Mouse (Mus musculus): ENCODE data around the gene Atrnl1. TPM values are rescaled to one million over a fixed set of nuclear protein-coding genes. Genes with fewer than 3 reads are reported as not detected.

Atrnl1 gene
- polyA plus RNA-seq, 1 experiment from 2014 or later = 8.2 TPM

- Histone ChIP-seq H3K36me3 (peaks cover 63% of the 10 kb centered on the region), H3K4me2 (no peak overlapping the region), H3K27me3 (no peaks in the 10 kb centered on the region), H3K4me1 (replicated peaks) (no peaks in the 10 kb centered on the region), H3K4me3 (replicated peaks) (no peak overlapping the region), H3K9ac (replicated peaks) (no peak overlapping the region), H3K9me3 (no peaks in the 10 kb centered on the region), H3K27ac (no peak overlapping the region)
- no peak for ATAC-seq (ENCODE audit: insufficient number of reproducible peaks, insufficient read depth, low FRiP score, low TSS enrichment, low read depth)
- 86% methylated on average over 5 of the region's 5 CpGs for WGBS
Measured at GRCm38 (mm10) chr19:57713138-57713537, 102.3 kb downstream of the Atrnl1 start.

- H3K27ac ChIP-seq = no peak overlapping the region
- no peaks in the 10 kb centered on the region for H3K9me3 ChIP-seq
- peaks cover 15% of the 10 kb centered on the region; the same call in 1 of the 2 replicates for H3K36me3 ChIP-seq
- 83% methylated on average over 6 of the region's 6 CpGs for WGBS
- H3K4me2 ChIP-seq = no peak overlapping the region
- H3K9ac ChIP-seq (replicated peaks) = no peak overlapping the region
- no peaks in the 10 kb centered on the region for H3K27me3 ChIP-seq
- no peak for ATAC-seq (ENCODE audit: insufficient number of reproducible peaks, insufficient read depth, low FRiP score, low TSS enrichment, low read depth)
- H3K4me1 ChIP-seq (replicated peaks) = no peaks in the 10 kb centered on the region
- H3K4me3 ChIP-seq (replicated peaks) = no peak overlapping the region
Measured at GRCm38 (mm10) chr19:57724920-57725319, 114.1 kb downstream of the Atrnl1 start.

GRCm38 (mm10) chr19:57725326-57725725 is 114.5 kb downstream of the Atrnl1 start:
- no peak overlapping the region for H3K9ac ChIP-seq (replicated peaks)
- no peak overlapping the region for H3K4me3 ChIP-seq (replicated peaks)
- 97% methylated on average over 2 of the region's 2 CpGs for WGBS
- no peak for ATAC-seq (ENCODE audit: insufficient number of reproducible peaks, insufficient read depth, low FRiP score, low TSS enrichment, low read depth)
- no peaks in the 10 kb centered on the region for H3K4me1 ChIP-seq (replicated peaks)
- H3K27me3 ChIP-seq = no peaks in the 10 kb centered on the region
- H3K9me3 ChIP-seq = no peaks in the 10 kb centered on the region
- no peak overlapping the region for H3K4me2 ChIP-seq
- H3K27ac ChIP-seq = no peak overlapping the region
- H3K36me3 ChIP-seq = peaks cover 16% of the 10 kb centered on the region

- Histone ChIP-seq H3K4me1 (replicated peaks) (no peaks in the 10 kb centered on the region), H3K4me2 (no peak overlapping the region), H3K27me3 (no peaks in the 10 kb centered on the region), H3K9me3 (no peaks in the 10 kb centered on the region), H3K27ac (no peak overlapping the region), H3K36me3 (peaks cover 24% of the 10 kb centered on the region), H3K9ac (replicated peaks) (no peak overlapping the region), H3K4me3 (replicated peaks) (no peak overlapping the region)
- ATAC-seq (ENCODE audit: insufficient number of reproducible peaks, insufficient read depth, low FRiP score, low TSS enrichment, low read depth) = no peak
- 94% methylated on average over 4 of the region's 4 CpGs for WGBS
Measured at GRCm38 (mm10) chr19:57727009-57727408, 116.2 kb downstream of the Atrnl1 start.

GRCm38 (mm10) chr19:57737475-57737874 is 126.6 kb downstream of the Atrnl1 start:
- ATAC-seq (ENCODE audit: insufficient number of reproducible peaks, insufficient read depth, low FRiP score, low TSS enrichment, low read depth) = no peak
- no peak overlapping the region for H3K27ac ChIP-seq
- H3K4me1 ChIP-seq (replicated peaks) = no peaks in the 10 kb centered on the region
- no peaks in the 10 kb centered on the region for H3K9me3 ChIP-seq
- WGBS = 85% methylated on average over 3 of the region's 3 CpGs
- no peak overlapping the region for H3K9ac ChIP-seq (replicated peaks)
- no peaks in the 10 kb centered on the region for H3K27me3 ChIP-seq
- peaks cover 45% of the 10 kb centered on the region for H3K36me3 ChIP-seq
- H3K4me2 ChIP-seq = no peak overlapping the region
- no peak overlapping the region for H3K4me3 ChIP-seq (replicated peaks)

- Histone ChIP-seq H3K27me3 (no peaks in the 10 kb centered on the region), H3K4me3 (replicated peaks) (no peak overlapping the region)
- 68% methylated on average over 9 of the region's 9 CpGs for WGBS
Measured at GRCm38 (mm10) chr19:57745579-57745978, 134.7 kb downstream of the Atrnl1 start.

GRCm38 (mm10) chr19:57746553-57746952 is 135.7 kb downstream of the Atrnl1 start:
- ATAC-seq (ENCODE audit: insufficient number of reproducible peaks, insufficient read depth, low FRiP score, low TSS enrichment, low read depth) = no peak
- H3K9ac ChIP-seq (replicated peaks) = no peak overlapping the region
- no peak overlapping the region for H3K4me3 ChIP-seq (replicated peaks)
- H3K27me3 ChIP-seq = no peaks in the 10 kb centered on the region
- WGBS = 93% methylated on average over 11 of the region's 11 CpGs
- H3K36me3 ChIP-seq = peaks cover 9% of the 10 kb centered on the region; the same call in 1 of the 2 replicates
- no peak overlapping the region for H3K4me2 ChIP-seq
- H3K27ac ChIP-seq = no peak overlapping the region
- no peaks in the 10 kb centered on the region for H3K4me1 ChIP-seq (replicated peaks)
- no peaks in the 10 kb centered on the region for H3K9me3 ChIP-seq

More at GRCm38 (mm10) chr19:57745579-57745978, 134.7 kb downstream of the Atrnl1 start:
- Histone ChIP-seq H3K36me3 (peaks cover 10% of the 10 kb centered on the region; the same call in 1 of the 2 replicates), H3K4me1 (replicated peaks) (no peaks in the 10 kb centered on the region), H3K27ac (no peak overlapping the region), H3K9ac (replicated peaks) (no peak overlapping the region), H3K9me3 (no peaks in the 10 kb centered on the region), H3K4me2 (no peak overlapping the region)
- no peak for ATAC-seq (ENCODE audit: insufficient number of reproducible peaks, insufficient read depth, low FRiP score, low TSS enrichment, low read depth)

- ATAC-seq (ENCODE audit: insufficient number of reproducible peaks, insufficient read depth, low FRiP score, low TSS enrichment, low read depth) = no peak
- H3K4me2 ChIP-seq = no peak overlapping the region
- no peak overlapping the region for H3K9ac ChIP-seq (replicated peaks)
- H3K4me3 ChIP-seq (replicated peaks) = no peak overlapping the region
- peaks cover 16% of the 10 kb centered on the region; the same call in 1 of the 2 replicates for H3K36me3 ChIP-seq
- WGBS = 85% methylated on average over 14 of the region's 14 CpGs
- H3K9me3 ChIP-seq = no peaks in the 10 kb centered on the region
- no peak overlapping the region for H3K27ac ChIP-seq
- no peaks in the 10 kb centered on the region for H3K4me1 ChIP-seq (replicated peaks)
- H3K27me3 ChIP-seq = no peaks in the 10 kb centered on the region
Measured at GRCm38 (mm10) chr19:57752189-57752588, 141.4 kb downstream of the Atrnl1 start.

GRCm38 (mm10) chr19:57762526-57762925 is 151.7 kb downstream of the Atrnl1 start:
- Histone ChIP-seq H3K9ac (replicated peaks) (no peak overlapping the region), H3K36me3 (peaks cover 24% of the 10 kb centered on the region), H3K4me3 (replicated peaks) (no peak overlapping the region), H3K27ac (no peak overlapping the region), H3K27me3 (no peaks in the 10 kb centered on the region), H3K9me3 (no peaks in the 10 kb centered on the region), H3K4me2 (no peak overlapping the region), H3K4me1 (replicated peaks) (no peaks in the 10 kb centered on the region)
- no peak for ATAC-seq (ENCODE audit: insufficient number of reproducible peaks, insufficient read depth, low FRiP score, low TSS enrichment, low read depth)
- 95% methylated on average over 2 of the region's 2 CpGs for WGBS

GRCm38 (mm10) chr19:57764576-57765371 is 153.9 kb downstream of the Atrnl1 start:
- 87% methylated on average over 16 of the region's 16 CpGs for WGBS
- Histone ChIP-seq H3K4me3 (replicated peaks) (no peak overlapping the region), H3K9ac (replicated peaks) (no peak overlapping the region), H3K4me2 (no peak overlapping the region), H3K36me3 (peaks cover 24% of the 10 kb centered on the region), H3K27ac (no peak overlapping the region), H3K27me3 (no peaks in the 10 kb centered on the region), H3K4me1 (replicated peaks) (no peaks in the 10 kb centered on the region), H3K9me3 (no peaks in the 10 kb centered on the region)
- no peak for ATAC-seq (ENCODE audit: insufficient number of reproducible peaks, insufficient read depth, low FRiP score, low TSS enrichment, low read depth)

- 85% methylated on average over 2 of the region's 2 CpGs for WGBS
Measured at GRCm38 (mm10) chr19:57767051-57767450, 156.2 kb downstream of the Atrnl1 start.

GRCm38 (mm10) chr19:57768661-57769060 is 157.8 kb downstream of the Atrnl1 start:
- H3K27ac ChIP-seq = no peak overlapping the region
- no peaks in the 10 kb centered on the region for H3K27me3 ChIP-seq
- 92% methylated on average over 11 of the region's 11 CpGs for WGBS
- ATAC-seq (ENCODE audit: insufficient number of reproducible peaks, insufficient read depth, low FRiP score, low TSS enrichment, low read depth) = no peak
- H3K9ac ChIP-seq (replicated peaks) = no peak overlapping the region
- H3K9me3 ChIP-seq = no peaks in the 10 kb centered on the region
- no peaks in the 10 kb centered on the region for H3K4me1 ChIP-seq (replicated peaks)
- peaks cover 7% of the 10 kb centered on the region for H3K36me3 ChIP-seq
- no peak overlapping the region for H3K4me3 ChIP-seq (replicated peaks)
- H3K4me2 ChIP-seq = no peak overlapping the region

More at GRCm38 (mm10) chr19:57767051-57767450, 156.2 kb downstream of the Atrnl1 start:
- no peak overlapping the region for H3K4me2 ChIP-seq
- H3K9ac ChIP-seq (replicated peaks) = no peak overlapping the region
- H3K4me3 ChIP-seq (replicated peaks) = no peak overlapping the region
- H3K27ac ChIP-seq = no peak overlapping the region
- H3K4me1 ChIP-seq (replicated peaks) = no peaks in the 10 kb centered on the region
- H3K9me3 ChIP-seq = no peaks in the 10 kb centered on the region
- ATAC-seq (ENCODE audit: insufficient number of reproducible peaks, insufficient read depth, low FRiP score, low TSS enrichment, low read depth) = no peak
- H3K27me3 ChIP-seq = no peaks in the 10 kb centered on the region
- H3K36me3 ChIP-seq = peaks cover 9% of the 10 kb centered on the region
